Mouse (Mus musculus): ENCODE results near the gene Tssk6.

GRCm38 (mm10) chr8:69874654-69875053 lies 27.3 kb upstream of the Tssk6 start:
- TF ChIP-seq CTCF (IDR thresholded peaks at IDR 0.05; ENCODE audit: borderline replicate concordance, control insufficient read depth, extremely low read depth, insufficient read depth, low read length, poor library complexity) (no peak), POLR2A (IDR thresholded peaks at IDR 0.05; ENCODE audit: control insufficient read depth, extremely low read depth, insufficient read depth, low read length, poor library complexity) (no peak)
